In genomic region chr8:119641058-119641457, GRCm38 (mm10) we compare ENCODE assay signal across 31 mouse cellular contexts. TPM values are rescaled to one million over a fixed set of nuclear protein-coding genes. Genes with fewer than 3 reads are reported as not detected.
DNase-seq lines count a peak whose midpoint lies in the region; ATAC-seq lines count a peak whose summit lies in the region.
"Had no signal": no experiment of that assay in that cellular context is flagged by ENCODE, and none has a peak within 500 bp of the region (broad histone marks: within the 10 kb centered on the region; RNA-seq: fewer than 3 reads in every experiment).

No protein-coding gene starts in this region.

- no peak overlapping the region for H3K9ac ChIP-seq in midbrain, embryonic 15.5 days
- H3K9ac ChIP-seq: embryonic facial prominence, embryonic 13.5 days; forebrain, embryonic 12.5 days; forebrain, embryonic 15.5 days; heart, embryonic 12.5 days; heart, embryonic 15.5 days; hindbrain, embryonic 13.5 days; intestine, embryonic 15.5 days had no signal

- H3K4me1 ChIP-seq in midbrain, embryonic 15.5 days: peaks cover 17% of the 10 kb centered on the region
- H3K4me1 ChIP-seq: embryonic facial prominence, embryonic 13.5 days; heart, embryonic 15.5 days had no signal

- H3K4me2 ChIP-seq in midbrain, embryonic 15.5 days: no peak overlapping the region
- H3K4me2 ChIP-seq: embryonic facial prominence, embryonic 13.5 days; forebrain, embryonic 12.5 days; forebrain, embryonic 15.5 days; heart, embryonic 12.5 days; heart, embryonic 15.5 days; hindbrain, embryonic 13.5 days; intestine, embryonic 15.5 days had no signal

- H3K27me3 ChIP-seq in midbrain, embryonic 15.5 days (replicated peaks): no peaks in the 10 kb centered on the region
- H3K27me3 ChIP-seq: intestine, embryonic 15.5 days had no signal

- no peak overlapping the region for H3K4me3 ChIP-seq in midbrain, embryonic 15.5 days
- H3K4me3 ChIP-seq: embryonic facial prominence, embryonic 10.5 days; embryonic facial prominence, embryonic 13.5 days; erythroblast, embryonic 14.5 days; forebrain, embryonic 12.5 days; forebrain, embryonic 15.5 days; heart, embryonic 12.5 days; heart, embryonic 15.5 days; hindbrain, embryonic 10.5 days; hindbrain, embryonic 13.5 days; intestine, embryonic 15.5 days had no signal

- 86% methylated on average over 5 of the region's 5 CpGs for WGBS in midbrain, embryonic 15.5 days

- H3K9me3 ChIP-seq in midbrain, embryonic 15.5 days: no peaks in the 10 kb centered on the region
- H3K9me3 ChIP-seq: embryonic facial prominence, embryonic 13.5 days; forebrain, embryonic 12.5 days; forebrain, embryonic 15.5 days; G1E; heart, embryonic 12.5 days; heart, embryonic 15.5 days; hindbrain, embryonic 10.5 days; hindbrain, embryonic 13.5 days; intestine, embryonic 15.5 days had no signal

- no peaks in the 10 kb centered on the region for H3K36me3 ChIP-seq in midbrain, embryonic 15.5 days (replicated peaks)
- H3K36me3 ChIP-seq: embryonic facial prominence, embryonic 10.5 days; embryonic facial prominence, embryonic 13.5 days; forebrain, embryonic 12.5 days; forebrain, embryonic 15.5 days; G1E; heart, embryonic 12.5 days; heart, embryonic 15.5 days; hindbrain, embryonic 10.5 days; hindbrain, embryonic 13.5 days; intestine, embryonic 15.5 days had no signal

- no peak for ATAC-seq in midbrain, embryonic 15.5 days (replicated peaks)
- ATAC-seq: forebrain, embryonic 15.5 days; hindbrain, embryonic 16.5 days; intestine, embryonic 15.5 days; Patski had no signal

- no peak overlapping the region for H3K27ac ChIP-seq in midbrain, embryonic 15.5 days
- H3K27ac ChIP-seq: embryonic facial prominence, embryonic 10.5 days; embryonic facial prominence, embryonic 13.5 days; forebrain, embryonic 12.5 days; forebrain, embryonic 15.5 days; heart, embryonic 15.5 days; hindbrain, embryonic 10.5 days; hindbrain, embryonic 13.5 days; intestine, embryonic 15.5 days had no signal

- peak; percentile 63 for DNase-seq in ovary, adult 18-20 months (ENCODE audit: low spot score)
- DNase-seq in ovary, postnatal 14 days (ENCODE audit: low spot score): no peak
- peak; percentile 57 for DNase-seq in adrenal gland, adult 8-10 months
- peak; percentile 45 for DNase-seq in adrenal gland, postnatal 25 days
- no peak for DNase-seq in lung, postnatal 4 days
- DNase-seq: B cell, adult 2 months; cerebellum, adult 11-12 months; cerebellum, adult 8-10 months; cerebellum, postnatal 10 days; cerebellum, postnatal 36 days; embryo, embryonic 11 days; gastrocnemius, postnatal 25 days; heart, adult 18-20 months; heart, postnatal 10 days; heart, postnatal 36 days had no signal

RNA-seq across cellular contexts. Expression of gene Kcng4, which starts 5.6 kb away (rescaled TPM):
- 1 to 10 TPM in 2 of 4 experiments, under 1 TPM in 2; 0.58 to 1.5 (median 1.2) TPM for total RNA-seq in adrenal gland, adult 8-10 months (2022)
- total RNA-seq in adrenal gland, postnatal 25 days (2021): 0.30 and 0.52 TPM in 2 replicates
- 0.14 and 0.33 TPM in 2 replicates for polyA plus RNA-seq in midbrain, embryonic 15.5 days (2015; fragmentation: Nextera tagmentation; extraction: Ambion mirVana)
- total RNA-seq: CH12.LX had no signal
- polyA plus RNA-seq: erythroblast, embryonic 14.5 days; G1E; heart, embryonic 12.5 days; heart, embryonic 15.5 days; hindbrain, embryonic 13.5 days had no signal

RNA-seq across cellular contexts. Expression of gene Wfdc1, which starts 25.1 kb away (rescaled TPM):
- 10 to 100 TPM in 3 of 4 experiments, 1 to 10 TPM in 1; 9.0 to 14.0 (median 12.8) TPM for total RNA-seq in adrenal gland, adult 8-10 months (2022)
- 4.6 and 6.1 TPM in 2 replicates for total RNA-seq in adrenal gland, postnatal 25 days (2021)
- polyA plus RNA-seq in midbrain, embryonic 15.5 days (2015; fragmentation: Nextera tagmentation; extraction: Ambion mirVana): 4.6 and 7.1 TPM in 2 replicates
- total RNA-seq: CH12.LX, G1E had no signal
- polyA plus RNA-seq: erythroblast, embryonic 14.5 days; G1E; Patski had no signal

RNA-seq across cellular contexts. Expression of gene Adad2, which starts 28.5 kb away (rescaled TPM):
- not detected for total RNA-seq in adrenal gland, adult 8-10 months (2022)
- not detected in 2 replicates for total RNA-seq in adrenal gland, postnatal 25 days (2021)
- 0.23 and 0.31 TPM in 2 replicates for polyA plus RNA-seq in midbrain, embryonic 15.5 days (2015; fragmentation: Nextera tagmentation; extraction: Ambion mirVana)
- total RNA-seq: CH12.LX; G1E; gastrocnemius, adult 8-10 months; heart, adult 18-20 months; heart, postnatal 10 days; heart, postnatal 36 days had no signal
- polyA plus RNA-seq: embryonic facial prominence, embryonic 13.5 days; erythroblast, embryonic 14.5 days; forebrain, embryonic 15.5 days; G1E; heart, embryonic 12.5 days; heart, embryonic 15.5 days; hindbrain, embryonic 13.5 days; intestine, embryonic 15.5 days; Patski had no signal

RNA-seq across cellular contexts. Expression of gene Taf1c, which starts 36.0 kb away (rescaled TPM):
- total RNA-seq in adrenal gland, adult 8-10 months (2022): 10 to 100 TPM; 13.1 to 16.3 (median 15.3) TPM
- 14.0 and 15.7 TPM in 2 replicates for total RNA-seq in adrenal gland, postnatal 25 days (2021)
- polyA plus RNA-seq in midbrain, embryonic 15.5 days (2015; fragmentation: Nextera tagmentation; extraction: Ambion mirVana): 16.6 and 17.7 TPM in 2 replicates

RNA-seq across cellular contexts. Expression of gene Atp2c2, which starts 58.8 kb away (rescaled TPM):
- under 1 TPM in 3 of 4 experiments, not detected in 1; 0.35 to 0.38 (median 0.38) TPM for total RNA-seq in adrenal gland, adult 8-10 months (2022)
- 0.67 and 0.95 TPM in 2 replicates for total RNA-seq in adrenal gland, postnatal 25 days (2021)
- polyA plus RNA-seq in midbrain, embryonic 15.5 days (2015; fragmentation: Nextera tagmentation; extraction: Ambion mirVana): 0.11 and 0.19 TPM in 2 replicates
- total RNA-seq: CH12.LX; G1E; gastrocnemius, adult 8-10 months; heart, postnatal 10 days; heart, postnatal 36 days had no signal
- polyA plus RNA-seq: erythroblast, embryonic 14.5 days; G1E had no signal

Comparison
In these comparisons a context has a peak if more than half of its experiments do, and no peak if none do; other contexts are left out.
1. DNase-seq: peak in ovary, adult 18-20 months (single experiment), adrenal gland, adult 8-10 months (single experiment) and adrenal gland, postnatal 25 days (single experiment); none in ovary, postnatal 14 days (single experiment) and lung, postnatal 4 days (0 of 2).